Mouse (Mus musculus): ENCODE measurements around the gene Htr2b.

Htr2b gene

DNA sequence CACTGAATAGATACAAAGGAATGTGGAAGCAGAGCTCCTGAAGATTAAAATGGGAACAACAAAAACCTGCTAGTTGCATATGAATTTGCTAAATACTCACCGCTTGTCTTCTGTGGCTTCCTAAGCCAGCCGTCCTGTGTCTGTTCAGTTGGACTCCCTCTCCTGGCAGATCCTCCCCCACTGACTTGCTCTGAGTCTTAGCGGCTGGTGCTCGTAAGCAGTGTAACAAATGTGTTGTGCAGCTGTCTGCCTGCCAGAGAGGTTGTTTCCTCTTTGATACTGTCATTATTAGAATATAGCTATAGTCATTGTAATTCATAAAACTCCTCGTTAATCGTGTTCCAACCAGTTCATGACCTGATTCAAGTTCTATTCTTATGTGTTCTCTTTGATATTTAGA is at the start of gene Htr2b:
Htr2b (minus strand) TSS at position 192 of the 400 bp plus-strand sequence.
- no peak for DNase-seq (ENCODE audit: low spot score in 2 of 2)

DNA sequence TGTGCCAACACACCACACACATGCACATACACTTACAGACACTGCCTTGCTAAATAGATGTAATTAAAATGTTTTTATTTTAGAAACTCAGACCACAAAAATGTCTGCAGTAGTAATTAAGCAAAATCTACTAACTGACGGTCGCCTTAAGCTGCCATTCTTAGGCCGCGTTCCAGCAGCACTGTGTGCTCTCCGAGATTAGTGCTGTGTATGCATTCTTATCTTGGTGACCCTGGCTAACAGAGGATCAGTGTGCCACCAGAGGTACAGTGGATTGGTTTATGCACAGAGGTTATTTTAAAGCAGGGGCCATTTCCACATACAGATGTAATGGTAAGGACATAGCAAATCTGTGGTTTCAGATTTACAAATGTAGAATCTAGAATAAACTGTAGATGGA is 49.3 kb upstream of the Htr2b start:
- no peak for DNase-seq (ENCODE audit: low spot score in 2 of 2)

DNA sequence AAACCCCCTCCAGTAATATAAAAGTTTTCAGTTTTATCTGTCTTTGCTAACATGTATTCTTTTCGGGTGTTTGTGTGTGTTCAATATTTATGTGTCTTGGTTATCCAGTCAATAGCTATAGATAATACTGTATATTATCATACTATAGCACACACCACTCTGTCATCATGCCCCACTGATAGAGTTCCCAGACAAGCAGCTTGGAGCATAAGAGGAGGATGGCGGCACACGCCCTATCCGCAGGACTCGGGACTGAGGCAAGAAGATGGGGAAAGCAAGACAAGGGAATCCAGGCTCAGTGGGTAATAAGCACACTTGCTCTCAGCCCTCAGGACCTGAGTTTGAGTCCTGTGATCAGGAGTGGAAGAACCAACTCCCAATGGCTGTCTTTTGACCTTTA is 48.7 kb upstream of the Htr2b start:
- DNase-seq (ENCODE audit: low spot score in 2 of 2) = no peak

DNA sequence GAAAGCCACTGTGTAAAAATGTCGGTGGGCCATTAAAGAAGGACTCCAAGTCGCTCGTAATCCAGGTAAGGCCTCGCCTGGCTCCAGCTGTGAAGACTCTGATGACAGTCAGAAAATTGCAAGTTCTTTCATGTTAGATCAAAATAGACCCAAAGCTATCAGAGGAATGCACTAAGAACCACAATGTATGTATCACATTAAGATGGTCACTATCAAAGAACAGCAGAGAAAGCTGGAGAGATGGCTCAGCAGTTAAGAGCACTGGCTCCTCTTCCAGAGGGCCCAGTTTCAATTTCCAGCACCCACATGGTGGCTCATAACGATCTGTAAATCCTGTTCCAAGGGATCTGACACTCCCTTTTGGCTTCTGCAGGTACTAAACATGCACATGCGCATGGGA is 48.3 kb upstream of the Htr2b start:
- DNase-seq (ENCODE audit: low spot score in 2 of 2) = no peak

DNA sequence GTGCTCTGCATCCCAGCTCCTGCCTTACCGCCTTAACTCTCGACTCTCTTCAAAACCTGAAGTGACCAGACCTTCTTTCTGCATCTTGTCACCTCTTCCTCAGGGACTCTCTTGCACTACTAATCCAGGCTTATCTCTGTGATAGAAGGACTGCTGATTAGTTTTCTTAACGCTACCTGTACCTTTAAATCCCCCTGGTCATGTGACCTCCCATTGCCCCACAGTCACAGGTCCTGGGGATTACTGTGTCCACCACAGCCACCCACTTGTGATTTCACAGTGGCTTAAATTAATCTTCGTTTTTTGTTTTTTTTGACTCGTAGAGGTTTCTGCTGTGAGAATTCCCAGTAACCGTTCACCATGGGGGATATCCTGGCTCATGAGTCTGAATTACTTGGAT is 44.8 kb upstream of the Htr2b start:
- no peak for DNase-seq (ENCODE audit: low spot score in 2 of 2)

DNA sequence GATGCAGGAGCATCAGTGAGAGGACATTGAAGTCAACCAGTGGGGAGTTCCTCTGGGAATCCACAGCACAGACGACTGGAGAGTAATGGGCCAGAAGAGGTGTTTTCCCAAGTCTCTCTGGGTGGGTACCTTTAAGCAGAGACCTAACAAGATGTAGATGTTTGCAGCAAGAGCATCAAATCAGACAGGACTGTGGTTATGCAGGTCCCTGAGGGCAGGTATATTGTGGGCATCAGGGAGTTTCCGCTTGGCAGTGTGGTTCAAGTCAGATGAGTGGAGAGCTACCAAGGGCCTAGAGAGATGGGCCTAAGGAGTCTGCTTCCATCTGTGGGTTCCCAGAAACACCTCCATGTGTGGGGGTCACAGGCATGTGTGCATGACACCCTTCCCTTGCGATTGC is 44.3 kb upstream of the Htr2b start:
- DNase-seq (ENCODE audit: low spot score in 2 of 2) = no peak

DNA sequence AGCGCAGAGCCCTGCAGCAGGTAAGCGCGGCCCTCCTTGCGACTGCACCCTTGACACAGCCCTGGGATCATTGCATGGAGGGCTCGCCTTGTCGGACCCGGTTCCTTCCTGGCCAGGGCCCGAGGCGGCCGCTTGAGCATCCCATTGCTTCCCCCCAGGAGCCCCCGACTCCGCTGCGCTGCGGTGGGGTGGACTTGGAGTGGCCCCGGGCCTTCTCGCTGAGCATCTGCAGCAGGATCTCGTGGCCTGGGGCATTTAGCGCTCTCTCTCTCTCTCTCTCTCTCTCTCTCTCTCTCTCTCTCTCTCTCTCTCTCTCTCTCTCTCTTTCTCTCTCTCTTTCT is 43.0 kb upstream of the Htr2b start:
- no peak for DNase-seq (ENCODE audit: low spot score in 2 of 2)

DNA sequence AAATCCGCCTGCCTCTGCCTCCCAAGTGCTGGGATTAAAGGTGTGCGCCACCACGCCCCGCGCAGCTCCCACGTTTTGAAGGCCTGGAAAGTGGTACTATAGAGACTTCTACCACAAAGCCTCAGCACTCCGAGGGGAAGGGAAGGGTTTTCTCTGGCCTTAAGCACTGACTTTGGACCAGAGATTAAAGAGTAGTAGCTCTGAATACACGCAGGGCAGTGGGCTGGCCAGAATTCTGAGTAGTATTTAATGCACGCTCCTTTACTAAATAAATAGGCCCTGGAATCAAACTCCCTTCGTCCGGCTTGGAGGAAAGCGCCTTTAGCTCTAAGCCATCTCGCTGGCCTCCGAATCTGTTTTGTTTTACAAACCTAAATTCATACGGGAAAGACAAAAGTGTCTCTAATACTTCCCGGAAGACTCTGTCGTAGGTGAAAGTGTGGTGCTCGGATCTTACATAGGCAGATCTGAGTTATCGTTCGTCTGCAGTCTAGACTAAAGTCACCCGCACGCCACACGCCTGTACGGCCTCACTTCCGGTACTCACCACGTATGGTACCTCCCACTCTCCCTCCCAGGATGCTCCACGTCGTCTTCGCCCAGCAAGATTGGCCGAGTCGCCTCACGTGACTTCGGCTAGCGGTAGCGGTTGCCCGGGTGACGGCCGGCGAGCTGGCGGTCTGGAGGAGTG is 42.5 kb upstream of the Htr2b start, which contains the start of gene Armc9:
Armc9 (plus strand) TSS at position 648 of the 691 bp plus-strand sequence.
- DNase-seq (ENCODE audit: low spot score in 2 of 2) = peak; percentile 95

DNA sequence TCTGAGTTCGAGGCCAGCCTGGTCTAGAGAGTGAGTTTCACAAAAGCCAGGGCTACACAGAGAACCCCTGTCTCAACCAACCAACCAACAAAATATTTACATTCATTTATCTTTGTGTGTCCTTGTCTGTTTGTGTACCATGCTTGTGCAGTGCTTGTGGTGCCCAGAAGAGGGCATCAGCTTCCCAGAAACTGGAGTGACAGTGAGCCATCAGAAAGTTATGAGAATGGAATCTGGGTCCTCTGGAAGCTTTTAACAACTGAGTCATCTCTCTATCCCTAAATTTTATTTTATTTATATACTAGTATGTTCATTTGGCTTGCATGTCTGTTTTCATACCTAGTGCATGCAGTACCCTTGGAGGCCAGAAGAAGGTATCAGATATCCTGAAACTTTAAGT is 40.8 kb upstream of the Htr2b start:
- no peak for DNase-seq (ENCODE audit: low spot score in 2 of 2)

DNA sequence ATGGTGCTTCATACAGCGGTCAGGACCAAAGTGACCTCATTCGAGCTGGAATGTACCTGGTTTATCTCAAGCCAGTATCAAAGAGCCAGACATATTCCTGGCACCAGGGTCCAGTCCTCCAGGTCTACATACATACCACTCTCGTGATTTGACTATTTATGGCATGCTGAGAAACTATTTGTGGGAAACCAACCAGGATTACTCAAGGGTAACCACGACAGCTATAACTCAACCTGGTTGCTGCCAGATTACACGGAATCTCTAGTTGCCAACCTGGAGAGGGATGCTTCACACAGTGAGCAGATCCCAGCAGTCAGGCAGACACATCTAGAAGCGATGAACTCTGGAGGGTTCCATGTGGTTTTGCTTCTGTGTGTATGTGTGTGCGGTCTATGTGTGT is 39.6 kb upstream of the Htr2b start:
- no peak for DNase-seq (ENCODE audit: low spot score in 2 of 2)

DNA sequence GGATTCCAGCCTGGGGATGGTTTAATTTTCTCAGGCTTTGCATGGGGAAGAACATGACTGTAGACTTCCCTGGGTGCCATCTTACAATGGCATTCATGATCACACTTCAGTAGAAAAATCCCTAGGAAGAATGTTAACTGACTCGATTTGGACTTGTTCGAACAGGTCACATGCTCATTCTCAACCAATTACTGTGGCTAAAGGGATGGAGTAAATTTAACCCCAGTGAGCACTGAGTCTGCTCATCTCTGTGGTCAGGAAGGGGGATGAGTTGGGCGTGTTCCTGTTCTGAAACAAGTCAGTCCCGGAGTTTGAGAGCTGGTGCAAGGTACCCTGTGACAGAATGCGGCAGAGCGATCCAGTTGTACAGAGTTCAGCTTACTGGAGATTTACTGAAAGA is 39.2 kb upstream of the Htr2b start:
- no peak for DNase-seq (ENCODE audit: low spot score in 2 of 2)

DNA sequence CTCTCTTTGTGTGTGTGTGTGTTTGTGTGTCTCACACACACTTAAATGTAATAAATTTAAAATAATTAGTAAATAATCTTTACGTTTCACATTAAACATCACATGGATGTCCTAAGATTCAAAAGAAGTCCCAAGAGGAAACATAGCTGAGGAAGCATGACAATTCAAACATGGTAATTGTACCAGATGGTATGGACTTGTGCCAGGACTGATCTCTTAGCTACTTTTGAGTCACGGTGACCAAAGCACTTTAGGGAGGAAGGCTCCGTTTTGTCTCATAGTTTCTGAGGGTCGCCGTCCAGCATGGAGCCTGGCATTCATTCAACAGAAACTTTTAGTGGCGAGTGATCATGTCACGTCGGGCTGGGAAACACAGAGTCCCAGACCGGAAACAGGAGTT is 36.4 kb upstream of the Htr2b start:
- DNase-seq (ENCODE audit: low spot score in 2 of 2) = no peak

DNA sequence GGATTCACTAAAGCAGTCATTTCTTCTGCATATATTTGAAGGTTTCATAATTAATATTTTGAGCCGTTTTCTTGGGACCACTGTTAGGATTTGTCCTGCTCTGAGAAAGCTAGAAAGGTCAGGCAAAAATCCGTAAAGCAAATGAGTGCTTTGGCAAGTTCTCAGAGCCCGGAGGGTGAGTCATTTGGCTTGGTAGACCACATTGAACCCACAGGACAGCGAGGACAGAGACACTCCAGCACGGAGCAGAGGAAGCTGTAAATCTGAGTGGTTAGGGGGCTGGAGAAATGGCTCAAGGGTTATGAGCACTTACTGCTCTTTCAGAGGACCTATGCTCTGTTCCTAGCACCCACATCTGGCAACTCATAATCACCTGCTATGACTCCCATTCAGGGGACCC is 35.8 kb upstream of the Htr2b start:
- DNase-seq (ENCODE audit: low spot score in 2 of 2) = no peak

DNA sequence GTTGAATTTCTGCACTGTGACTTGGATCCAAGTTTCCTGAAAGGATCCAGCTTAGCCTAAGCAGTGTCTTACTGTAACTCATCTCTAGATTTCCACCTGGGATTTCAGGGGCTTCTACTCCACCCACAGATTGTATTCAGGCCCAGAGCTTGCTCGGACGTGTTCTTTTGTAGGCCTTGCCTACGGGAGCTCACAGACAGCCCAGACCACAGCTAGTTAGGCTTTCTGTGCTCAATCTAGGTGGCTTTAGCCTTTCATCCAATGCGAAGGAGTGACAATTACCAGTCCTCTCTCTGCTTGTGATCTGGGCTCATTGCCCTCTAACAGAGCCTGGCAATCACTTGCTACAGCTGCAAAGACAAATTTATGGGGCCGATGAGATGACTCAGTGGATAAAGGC is 34.5 kb upstream of the Htr2b start:
- DNase-seq (ENCODE audit: low spot score in 2 of 2) = no peak

DNA sequence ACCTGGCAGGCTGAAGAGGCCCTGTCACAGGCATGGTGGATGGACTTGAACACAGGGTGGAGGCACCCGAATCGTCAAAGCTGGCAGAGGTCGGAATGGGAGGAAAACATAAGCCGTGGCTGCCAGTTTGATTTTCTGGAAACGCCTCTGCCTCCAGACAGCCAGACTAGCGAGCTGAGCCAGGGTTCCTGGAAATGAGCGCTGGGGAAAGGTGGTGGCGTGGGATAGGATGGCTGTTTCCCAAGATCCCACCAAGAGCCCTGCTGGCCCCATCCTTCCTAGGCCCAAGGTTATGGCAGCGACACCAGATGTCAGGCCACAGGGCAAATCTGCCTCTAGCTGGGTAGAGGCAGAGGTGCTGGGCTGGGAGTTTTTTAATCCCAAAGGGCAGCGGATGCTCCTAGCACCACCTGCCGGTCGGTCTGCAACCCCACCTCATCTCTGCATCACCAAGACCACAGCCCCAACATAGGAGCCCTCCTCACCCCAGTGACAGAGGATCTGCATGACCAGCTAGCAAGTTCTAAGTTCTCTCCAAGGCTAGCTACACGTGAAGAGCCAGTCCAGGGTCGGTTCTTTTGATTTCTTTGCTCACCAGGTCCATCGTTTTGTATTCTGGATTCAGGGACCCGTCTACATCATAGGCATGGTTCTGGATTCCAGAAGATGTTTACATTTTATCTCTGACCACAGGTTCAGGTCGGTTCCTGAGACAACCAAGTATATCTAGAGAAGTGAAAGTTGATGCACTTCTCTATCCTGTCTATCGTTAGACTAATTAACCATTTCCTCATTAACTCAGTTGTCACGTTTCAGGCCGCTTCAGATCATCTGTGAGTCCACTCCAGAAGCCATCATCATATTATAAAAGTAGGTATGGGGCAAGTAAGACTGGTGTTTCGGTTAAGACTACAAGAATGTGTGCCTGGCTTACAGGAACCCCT is 32.5 kb upstream of the Htr2b start:
- DNase-seq (ENCODE audit: low spot score in 2 of 2) = peak in 1 of 2 experiments; percentile 24

DNA sequence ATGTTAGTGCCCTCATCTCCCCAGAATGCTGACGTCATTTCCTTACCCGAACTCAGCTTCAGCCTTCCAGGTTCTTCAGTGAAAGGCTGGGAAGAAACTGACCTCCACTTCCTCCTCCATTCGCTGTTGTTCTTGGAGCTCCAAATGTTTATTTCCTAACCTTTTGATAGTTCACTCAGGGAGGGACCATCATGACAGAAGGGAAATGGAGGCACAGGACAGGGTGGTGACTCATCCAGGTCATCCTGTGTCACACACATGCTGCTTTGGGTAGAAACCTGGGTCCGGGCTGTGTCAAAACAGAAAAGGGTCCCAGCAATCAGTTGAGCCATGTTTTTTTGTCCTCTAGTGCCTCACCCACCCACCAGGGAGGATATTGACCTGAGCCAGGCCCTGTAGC is 31.4 kb upstream of the Htr2b start:
- no peak for DNase-seq (ENCODE audit: low spot score in 2 of 2)

DNA sequence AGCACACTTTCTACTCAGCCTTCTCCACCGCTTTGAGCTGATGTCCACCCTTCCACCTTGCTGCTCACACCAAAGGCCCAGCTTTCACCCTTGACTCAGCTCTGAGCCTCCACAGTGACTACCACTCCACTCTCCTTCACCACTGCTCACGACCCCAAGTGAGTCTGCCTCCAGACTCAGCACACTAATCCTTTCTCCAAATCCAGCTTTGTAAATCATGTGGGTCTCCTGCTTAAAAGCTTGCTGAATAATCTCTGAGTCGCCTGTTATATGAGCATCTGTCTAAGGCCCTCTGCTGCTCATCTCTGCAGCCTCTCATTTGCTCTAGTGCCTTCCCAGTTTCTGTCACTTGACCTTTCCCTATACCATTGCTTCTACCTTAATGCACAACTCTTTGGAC is 29.3 kb upstream of the Htr2b start:
- DNase-seq (ENCODE audit: low spot score in 2 of 2) = no peak

DNA sequence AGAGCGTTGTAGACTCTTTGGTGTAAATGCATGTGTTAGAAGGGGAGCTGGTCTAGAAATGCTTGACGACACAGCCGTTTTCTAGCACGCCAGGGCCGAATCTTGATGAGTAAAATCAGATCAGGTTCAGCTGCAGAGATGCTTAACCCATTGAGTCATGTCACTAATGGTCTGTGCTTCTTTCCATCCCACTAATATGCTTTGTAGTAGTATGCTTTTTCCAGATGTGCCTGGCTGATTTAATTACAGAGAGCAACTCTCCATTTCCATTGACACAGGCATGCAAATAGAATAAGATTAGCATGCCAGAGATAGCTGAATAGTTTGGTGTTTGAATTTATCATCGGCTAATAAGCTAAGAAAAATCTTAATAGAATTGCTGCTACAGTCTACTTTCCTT is 23.5 kb upstream of the Htr2b start:
- no peak for DNase-seq (ENCODE audit: low spot score in 2 of 2)

DNA sequence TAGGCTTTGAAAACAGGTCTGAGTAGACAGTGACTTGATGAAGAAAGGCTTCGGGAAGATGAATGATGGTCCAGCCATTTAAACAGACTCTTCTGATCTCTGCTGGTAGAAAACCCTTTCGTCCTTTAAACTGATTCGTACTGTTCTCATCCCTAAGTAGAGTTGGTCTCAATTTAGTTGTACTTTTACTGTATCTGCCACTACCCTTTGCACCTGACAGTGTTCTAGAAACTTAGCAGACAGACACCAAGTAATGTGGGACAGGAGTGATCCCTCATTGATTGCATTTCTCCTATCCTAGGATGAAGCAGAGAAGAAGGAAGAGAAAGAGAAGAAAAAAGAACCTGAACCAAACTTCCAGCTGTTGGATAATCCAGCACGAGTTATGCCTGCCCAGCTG is 21.6 kb upstream of the Htr2b start, which contains the start of gene Gm21972:
Gm21972 (plus strand) TSS at position 301 of the 400 bp plus-strand sequence.
- DNase-seq (ENCODE audit: low spot score in 2 of 2) = no peak

DNA sequence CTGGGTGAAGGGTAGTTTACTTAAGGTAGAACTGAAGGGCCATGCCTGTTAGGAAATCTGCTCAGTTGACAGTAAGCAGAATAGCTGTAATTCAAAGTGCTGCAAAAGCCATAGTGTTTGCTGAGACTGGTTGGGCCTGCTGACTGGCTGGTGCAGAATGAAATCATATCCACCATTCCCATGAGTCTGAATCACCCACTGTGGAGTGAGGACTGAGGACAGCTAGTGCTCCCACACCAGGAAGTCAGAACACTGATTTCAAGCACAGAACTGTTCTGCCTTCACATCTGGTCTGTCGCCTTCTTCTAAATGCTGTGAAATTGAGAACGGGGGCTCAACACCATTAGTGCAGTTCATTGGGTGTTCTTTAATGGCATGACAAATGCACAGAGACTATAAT is 14.3 kb upstream of the Htr2b start:
- no peak for DNase-seq (ENCODE audit: low spot score in 2 of 2)

DNA sequence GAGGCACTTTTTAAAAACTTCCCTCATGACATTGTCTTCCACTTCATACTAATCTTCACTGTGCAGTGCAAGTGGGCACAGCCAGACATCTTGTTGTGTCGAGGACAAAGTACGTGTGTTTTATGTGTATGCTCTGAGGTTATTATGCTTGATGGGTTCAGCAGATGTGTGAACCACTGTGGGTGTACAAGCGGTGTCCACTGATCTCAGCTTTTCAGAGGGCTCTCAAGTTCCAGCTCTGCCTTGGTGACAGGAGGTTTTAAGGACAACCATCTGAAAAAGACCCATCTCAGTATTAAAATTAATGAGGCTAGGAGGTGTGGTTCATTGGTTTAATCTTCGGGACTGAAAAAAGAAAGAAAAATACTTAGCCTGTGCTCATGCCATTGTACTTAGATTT is 7.8 kb upstream of the Htr2b start:
- DNase-seq (ENCODE audit: low spot score in 2 of 2) = no peak

DNA sequence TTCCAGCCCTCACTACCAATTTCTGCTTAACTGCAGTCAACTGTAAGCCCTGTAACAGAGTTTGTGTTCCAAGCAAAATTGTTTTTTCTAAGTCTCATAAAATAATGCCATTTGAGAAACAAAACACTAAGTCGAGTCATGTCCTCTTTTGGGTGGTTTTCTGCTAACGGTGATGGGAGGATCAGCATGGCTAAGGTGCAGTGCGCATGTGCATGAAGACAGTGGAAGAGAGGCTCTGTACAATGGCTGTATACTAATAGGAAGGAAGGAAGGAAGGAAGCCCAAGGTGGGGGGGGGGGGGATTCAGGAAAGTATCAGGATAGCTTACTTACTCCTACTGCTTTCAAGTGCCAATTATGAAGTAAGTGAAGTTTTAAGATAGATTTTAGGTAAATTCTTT is 2.4 kb upstream of the Htr2b start:
- DNase-seq (ENCODE audit: low spot score in 2 of 2) = no peak

DNA sequence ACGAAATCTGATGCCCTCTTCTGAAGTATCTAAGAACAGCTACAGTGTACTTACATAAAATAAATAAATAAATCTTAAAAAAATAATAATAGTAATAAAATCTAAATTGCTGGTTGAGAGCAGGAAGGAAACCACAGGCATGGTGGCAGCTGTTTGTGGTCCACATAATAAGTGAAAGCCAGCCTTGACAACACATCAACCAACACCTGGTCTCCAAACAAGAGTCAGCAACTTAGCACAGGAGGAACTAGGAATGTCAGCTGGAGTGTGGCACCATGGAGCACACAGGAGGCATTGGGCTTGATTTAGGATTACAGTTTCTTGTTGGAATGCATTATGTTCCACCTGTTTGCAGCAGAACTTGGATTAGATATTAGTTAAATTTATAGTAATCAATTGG is 6.7 kb downstream of the Htr2b start:
- no peak for DNase-seq (ENCODE audit: low spot score in 2 of 2)

All from natural killer cell, adult 2 months (primary cell).